Mouse (Mus musculus): ENCODE results near the gene Lhx8.

- TF ChIP-seq POLR2A (IDR thresholded peaks at IDR 0.05; ENCODE audit: control insufficient read depth in 1 of 2, insufficient read depth in 1 of 2, low read depth in 1 of 2, low read length in 2 of 2, poor library complexity in 1 of 2) (no peak), USF2 (IDR thresholded peaks at IDR 0.05; ENCODE audit: borderline replicate concordance in 1 of 2, insufficient read depth in 1 of 2, low read depth in 1 of 2, low read length in 2 of 2) (no peak), TCF12 (IDR thresholded peaks at IDR 0.05; ENCODE audit: low read depth, low read length) (no peak), CTCF (IDR thresholded peaks at IDR 0.05 in 2 of 3, conservative IDR thresholded peaks at IDR 0.05 in 1 of 3; ENCODE audit: control insufficient read depth in 1 of 3, insufficient read depth in 1 of 3, low read depth in 2 of 3, low read length in 3 of 3, poor library complexity in 1 of 3, severe bottlenecking in 1 of 3) (no peak), MYC (IDR thresholded peaks at IDR 0.05; ENCODE audit: low read depth, low read length) (no peak), ZKSCAN1 (IDR thresholded peaks at IDR 0.05; ENCODE audit: low read depth, low read length) (no peak)
Observed at GRCm38 (mm10) chr3:154332213-154332530, 1.7 kb upstream of the Lhx8 start.
